Comparison of ENCODE assay signal across 9 mouse cellular contexts in genomic region chr11:85989536-85989935, GRCm38 (mm10).
DNase-seq lines count a peak whose midpoint lies in the region; ATAC-seq and TF ChIP-seq lines count a peak whose summit lies in the region.
"Had no signal": no experiment of that assay in that cellular context is flagged by ENCODE, and none has a peak within 500 bp of the region (broad histone marks: within the 10 kb centered on the region; RNA-seq: fewer than 3 reads in every experiment).

No protein-coding gene starts in this region.

- no peak overlapping the region for H3K9ac ChIP-seq in heart, adult 2 months (ENCODE audit: low read depth, low read length)
- H3K9ac ChIP-seq in CH12.LX (ENCODE audit: insufficient read depth, low read depth), result peak overlapping the region; percentile 75
- H3K9ac ChIP-seq in forebrain, postnatal 0 days, result no peak overlapping the region
- no peak overlapping the region; the same call in 1 of the 2 replicates for H3K9ac ChIP-seq in liver, postnatal 0 days (replicated peaks)

- no peaks in the 10 kb centered on the region for H3K79me2 ChIP-seq in heart, adult 2 months (replicated peaks; ENCODE audit: control insufficient read depth, insufficient read depth, low read length)
- H3K79me2 ChIP-seq in CH12.LX (replicated peaks; ENCODE audit: control insufficient read depth, extremely low read depth, insufficient read depth, poor library complexity, severe bottlenecking), result no peaks in the 10 kb centered on the region

- no peak for TF ChIP-seq EP300 in heart, adult 2 months (IDR thresholded peaks at IDR 0.05; ENCODE audit: insufficient read depth, low read depth, low read length)
- TF ChIP-seq EP300 in CH12.LX (IDR thresholded peaks at IDR 0.05; ENCODE audit: low read length), result no peak
- no peak for TF ChIP-seq EP300 in liver, postnatal 0 days (IDR thresholded peaks at IDR 0.05; ENCODE audit: low read depth)

- no peak overlapping the region for H3K27ac ChIP-seq in heart, adult 2 months
- H3K27ac ChIP-seq in CH12.LX (ENCODE audit: insufficient read depth, low read depth), result no peak overlapping the region
- H3K27ac ChIP-seq in forebrain, postnatal 0 days (ENCODE audit: low read depth, low read length), result no peak overlapping the region
- H3K27ac ChIP-seq in liver, postnatal 0 days (ENCODE audit: low read depth), result no peak overlapping the region

- 0 out of 2 replicates have a peak overlapping the region, but pooled peaks have one; percentile 5 for H3K4me3 ChIP-seq in heart, adult 2 months
- peak overlapping the region; percentile 48 to 51 (median 51) for H3K4me3 ChIP-seq in CH12.LX (replicated peaks in 1 of 3; ENCODE audit: low read depth in 2 of 3, low read length in 2 of 3, poor library complexity in 1 of 3)
- peak overlapping the region; percentile 11; the same call in 1 of the 2 replicates for H3K4me3 ChIP-seq in forebrain, postnatal 0 days (ENCODE audit: low read depth, low read length)
- peak overlapping the region; percentile 31 for H3K4me3 ChIP-seq in liver, postnatal 0 days (ENCODE audit: low read depth, low read length)

- no peaks in the 10 kb centered on the region for H3K9me3 ChIP-seq in CH12.LX (replicated peaks; ENCODE audit: low read length)
- H3K9me3 ChIP-seq in forebrain, postnatal 0 days (ENCODE audit: low read length), result no peaks in the 10 kb centered on the region
- no peaks in the 10 kb centered on the region for H3K9me3 ChIP-seq in liver, postnatal 0 days (ENCODE audit: low read length)

- TF ChIP-seq POLR2A in heart, adult 2 months (IDR thresholded peaks at IDR 0.05; ENCODE audit: insufficient read depth, low read depth, low read length), result no peak
- no peak for TF ChIP-seq POLR2A in CH12.LX (IDR thresholded peaks at IDR 0.05; ENCODE audit: low read depth, low read length)

- no peak for TF ChIP-seq RAD21 in CH12.LX (IDR thresholded peaks at IDR 0.05; ENCODE audit: low read depth, low read length)

- no peak for DNase-seq in heart, adult 2 months
- DNase-seq in heart, adult 8-10 months (ENCODE audit: low spot score), result no peak
- DNase-seq in CH12.LX (ENCODE audit: extremely low read depth), result peak; percentile 33
- no peak for DNase-seq in forebrain, postnatal 0 days
- DNase-seq in liver, postnatal 0 days, result no peak
- no peak for DNase-seq in right cerebral cortex, postnatal 4 days
- no peak for DNase-seq in adrenal gland, adult 2 months
- DNase-seq in frontal cortex, adult 2 months (ENCODE audit: extremely low spot score in 1 of 2, low spot score in 1 of 2), result no peak
- DNase-seq: adrenal gland, adult 8-10 months had no signal

- H3K4me2 ChIP-seq in CH12.LX (ENCODE audit: insufficient read depth, low read depth, poor library complexity, severe bottlenecking), result peak overlapping the region; percentile 95
- H3K4me2 ChIP-seq in forebrain, postnatal 0 days (ENCODE audit: low read depth), result peak overlapping the region; percentile 31
- H3K4me2 ChIP-seq in liver, postnatal 0 days (ENCODE audit: low read depth, low read length), result peak overlapping the region; percentile 60

- intact Hi-C loops in heart, adult 2 months (cut with DNase I), result no loop called here

- H3K27me3 ChIP-seq in heart, adult 2 months (ENCODE audit: control insufficient read depth, insufficient read depth, low read length), result 0 out of 2 replicates have a peak, but pooled peaks cover 1% of the 10 kb centered on the region
- H3K27me3 ChIP-seq in CH12.LX (replicated peaks), result peaks cover 4% of the 10 kb centered on the region
- peaks cover 5% of the 10 kb centered on the region; the same call in 1 of the 2 replicates for H3K27me3 ChIP-seq in forebrain, postnatal 0 days (ENCODE audit: insufficient read depth, low read length)
- 0 out of 2 replicates have a peak, but pooled peaks cover 2% of the 10 kb centered on the region for H3K27me3 ChIP-seq in liver, postnatal 0 days (ENCODE audit: insufficient read depth, low read length)

- H3K4me1 ChIP-seq in heart, adult 2 months (ENCODE audit: control insufficient read depth, insufficient read depth, low read length), result no peaks in the 10 kb centered on the region
- peaks cover 4 to 18% of the 10 kb centered on the region in 2 experiments; a peak in 3 of 4 replicates for H3K4me1 ChIP-seq in CH12.LX (ENCODE audit: control insufficient read depth in 1 of 2, insufficient read depth in 2 of 2)
- H3K4me1 ChIP-seq in forebrain, postnatal 0 days (ENCODE audit: insufficient read depth), result no peaks in the 10 kb centered on the region
- no peaks in the 10 kb centered on the region for H3K4me1 ChIP-seq in liver, postnatal 0 days (ENCODE audit: insufficient read depth)

- no peaks in the 10 kb centered on the region for H3K36me3 ChIP-seq in heart, adult 2 months (ENCODE audit: control insufficient read depth, insufficient read depth, low read length)
- H3K36me3 ChIP-seq in CH12.LX (replicated peaks in 1 of 2; ENCODE audit: control insufficient read depth in 1 of 2, insufficient read depth in 1 of 2, low read length in 1 of 2), result no peaks in the 10 kb centered on the region
- no peaks in the 10 kb centered on the region for H3K36me3 ChIP-seq in forebrain, postnatal 0 days (ENCODE audit: insufficient read depth)
- no peaks in the 10 kb centered on the region for H3K36me3 ChIP-seq in liver, postnatal 0 days (replicated peaks; ENCODE audit: insufficient read depth, low read length)

- in situ Hi-C loops in CH12.LX (cut with MboI; ENCODE audit: low pct_ligation_motif_present, low pct_unique_long_range_greater_than_20kb, low sequenced_read_pairs), result loop anchor here (10.0 kb wide), 1 partner anchor 175 kb away; no protein-coding TSS in a partner anchor

- no peak for TF ChIP-seq CTCF in heart, adult 2 months (IDR thresholded peaks at IDR 0.05)
- TF ChIP-seq CTCF in CH12.LX (conservative IDR thresholded peaks at IDR 0.05 in 1 of 2, IDR thresholded peaks at IDR 0.05 in 1 of 2; ENCODE audit: low read depth in 2 of 2, low read length in 2 of 2), result no peak
- TF ChIP-seq CTCF in forebrain, postnatal 0 days (IDR thresholded peaks at IDR 0.05; ENCODE audit: low read depth), result no peak
- TF ChIP-seq CTCF in liver, postnatal 0 days (IDR thresholded peaks at IDR 0.05; ENCODE audit: low read depth), result no peak

- 26% methylated on average over 10 of the region's 10 CpGs for WGBS in heart, adult 2 months
- WGBS in forebrain, postnatal 0 days, result 7% methylated on average over 10 of the region's 10 CpGs
- WGBS in liver, postnatal 0 days (ENCODE audit: insufficient replicate concordance), result 7% methylated on average over 10 of the region's 10 CpGs

- dilution Hi-C loops in CH12.LX (cut with MboI; ENCODE audit: extremely low pct_ligation_motif_present, extremely low pct_unique_long_range_greater_than_20kb, low sequenced_read_pairs), result no loop called here

- ATAC-seq in forebrain, postnatal 0 days, result no peak
- ATAC-seq in liver, postnatal 0 days, result no peak

TF ChIP-seq in CH12.LX, 34 proteins besides CTCF, POLR2A, EP300 and RAD21:
- no peak for TF ChIP-seq ELF1 (IDR thresholded peaks at IDR 0.05; ENCODE audit: low read depth, low read length)
- no peak for TF ChIP-seq USF1 (IDR thresholded peaks at IDR 0.05; ENCODE audit: low read depth, low read length)
- no peak for TF ChIP-seq ZKSCAN1 (IDR thresholded peaks at IDR 0.05; ENCODE audit: borderline replicate concordance, low read depth, low read length)
- no peak for TF ChIP-seq BHLHE40 (IDR thresholded peaks at IDR 0.05; ENCODE audit: low read depth, low read length)
- TF ChIP-seq NELFE (IDR thresholded peaks at IDR 0.05; ENCODE audit: low read depth, low read length), result no peak
- no peak for TF ChIP-seq MEF2A (IDR thresholded peaks at IDR 0.05; ENCODE audit: borderline replicate concordance, low read depth, low read length)
- no peak for TF ChIP-seq MAX (IDR thresholded peaks at IDR 0.05; ENCODE audit: low read length)
- no peak for TF ChIP-seq TCF12 (IDR thresholded peaks at IDR 0.05; ENCODE audit: low read depth, low read length)
- TF ChIP-seq RCOR1 (conservative IDR thresholded peaks at IDR 0.05; ENCODE audit: low read depth, low read length), result no peak
- no peak for TF ChIP-seq ZNF384 (IDR thresholded peaks at IDR 0.05; ENCODE audit: low read depth, low read length)
- no peak; the same call in 1 of the 2 replicates for TF ChIP-seq ETS1 (conservative IDR thresholded peaks at IDR 0.05; ENCODE audit: low read depth, low read length)
- no peak for TF ChIP-seq MXI1 (IDR thresholded peaks at IDR 0.05; ENCODE audit: low read depth, low read length)
- TF ChIP-seq JUND (conservative IDR thresholded peaks at IDR 0.05; ENCODE audit: low read depth, low read length), result no peak

Comparison
In these comparisons a context has a peak if more than half of its experiments do, and no peak if none do; other contexts are left out.
1. H3K4me2 ChIP-seq: peak in every context shown above with its lines; median percentile 95 in CH12.LX; 60 in liver, postnatal 0 days; 31 in forebrain, postnatal 0 days.